Mouse (Mus musculus): Measurements from ENCODE around the gene Wnt9b.

Gene Wnt9b

GRCm38 (mm10) chr11:103731594-103731993, 18.0 kb downstream of the Wnt9b start:
- DNase-seq (ENCODE audit: low spot score): no peak

GRCm38 (mm10) chr11:103729282-103729985, 20.2 kb downstream of the Wnt9b start:
- DNase-seq (ENCODE audit: low spot score): no peak

GRCm38 (mm10) chr11:103724331-103724771, 25.3 kb downstream of the Wnt9b start:
- no peak for DNase-seq (ENCODE audit: low spot score)

GRCm38 (mm10) chr11:103722040-103722481, 27.6 kb downstream of the Wnt9b start:
- no peak for DNase-seq (ENCODE audit: low spot score)

GRCm38 (mm10) chr11:103721468-103722039, 28.1 kb downstream of the Wnt9b start:
- peak; percentile 3 for DNase-seq (ENCODE audit: low spot score)

GRCm38 (mm10) chr11:103719436-103719835, 30.2 kb downstream of the Wnt9b start:
- no peak for DNase-seq (ENCODE audit: low spot score)

- no peak for DNase-seq (ENCODE audit: low spot score)
Observed at GRCm38 (mm10) chr11:103716971-103717370, 32.6 kb downstream of the Wnt9b start.

GRCm38 (mm10) chr11:103714074-103714473, 35.5 kb downstream of the Wnt9b start:
- no peak for DNase-seq (ENCODE audit: low spot score)

GRCm38 (mm10) chr11:103711851-103712587, 37.6 kb downstream of the Wnt9b start:
- DNase-seq (ENCODE audit: low spot score): no peak

GRCm38 (mm10) chr11:103709982-103710381, 39.6 kb downstream of the Wnt9b start:
- no peak for DNase-seq (ENCODE audit: low spot score)

- DNase-seq (ENCODE audit: low spot score): peak; percentile 74
Observed at GRCm38 (mm10) chr11:103707005-103707404, 42.6 kb downstream of the Wnt9b start.

GRCm38 (mm10) chr11:103698226-103698625, 51.4 kb downstream of the Wnt9b start:
- peak; percentile 12 for DNase-seq (ENCODE audit: low spot score)

- DNase-seq (ENCODE audit: low spot score): peak; percentile 89
Observed at GRCm38 (mm10) chr11:103697565-103698176, 52.0 kb downstream of the Wnt9b start, which contains the start of gene Gosr2. Gosr2 (minus strand) TSS chr11:103697898.

GRCm38 (mm10) chr11:103696851-103697564, 52.6 kb downstream of the Wnt9b start:
- peak; percentile 14 for DNase-seq (ENCODE audit: low spot score)

- no peak for DNase-seq (ENCODE audit: low spot score)
Observed at GRCm38 (mm10) chr11:103693241-103693640, 56.4 kb downstream of the Wnt9b start.

GRCm38 (mm10) chr11:103691036-103691435, 58.6 kb downstream of the Wnt9b start:
- no peak for DNase-seq (ENCODE audit: low spot score)

- no peak for DNase-seq (ENCODE audit: low spot score)
Observed at GRCm38 (mm10) chr11:103688980-103689378, 60.6 kb downstream of the Wnt9b start.

GRCm38 (mm10) chr11:103688271-103688979, 61.2 kb downstream of the Wnt9b start:
- DNase-seq (ENCODE audit: low spot score): no peak

GRCm38 (mm10) chr11:103686706-103687105, 62.9 kb downstream of the Wnt9b start:
- no peak for DNase-seq (ENCODE audit: low spot score)

GRCm38 (mm10) chr11:103685261-103685736, 64.3 kb downstream of the Wnt9b start:
- DNase-seq (ENCODE audit: low spot score): no peak

Data from lung, postnatal 25 days (tissue).